8 mouse cellular contexts compared by ENCODE assay signal in genomic region chr5:137584976-137585375, GRCm38 (mm10). TPM values are rescaled to one million over a fixed set of nuclear protein-coding genes. Genes with fewer than 3 reads are reported as not detected.
DNase-seq lines count a peak whose midpoint lies in the region; ATAC-seq and TF ChIP-seq lines count a peak whose summit lies in the region.

No protein-coding gene starts in this region.

- no peak overlapping the region for H3K4me2 ChIP-seq in heart, embryonic 12.5 days

- no peak for TF ChIP-seq POLR2A in heart, adult 2 months (IDR thresholded peaks at IDR 0.05; ENCODE audit: insufficient read depth, low read depth, low read length)
- TF ChIP-seq POLR2A in bone marrow macrophage, adult 2 months (IDR thresholded peaks at IDR 0.05; ENCODE audit: borderline replicate concordance, low read depth, low read length), result no peak

- H3K27ac ChIP-seq in heart, adult 2 months, result no peak overlapping the region
- H3K27ac ChIP-seq in heart, embryonic 12.5 days (ENCODE audit: poor library complexity, severe bottlenecking), result no peak overlapping the region
- no peak overlapping the region for H3K27ac ChIP-seq in bone marrow macrophage, adult 2 months (ENCODE audit: insufficient read depth, low read depth, low read length)

- no peak overlapping the region for H3K9ac ChIP-seq in heart, adult 2 months (ENCODE audit: low read depth, low read length)
- no peak overlapping the region for H3K9ac ChIP-seq in heart, embryonic 12.5 days

- 0 out of 2 replicates have a peak, but pooled peaks cover 3% of the 10 kb centered on the region for H3K27me3 ChIP-seq in heart, adult 2 months (ENCODE audit: control insufficient read depth, insufficient read depth, low read length)
- H3K27me3 ChIP-seq in heart, embryonic 12.5 days (replicated peaks), result peaks cover 36% of the 10 kb centered on the region

- H3K36me3 ChIP-seq in heart, adult 2 months (ENCODE audit: control insufficient read depth, insufficient read depth, low read length), result no peaks in the 10 kb centered on the region
- H3K36me3 ChIP-seq in heart, embryonic 12.5 days, result no peaks in the 10 kb centered on the region

- no peaks in the 10 kb centered on the region for H3K4me1 ChIP-seq in heart, adult 2 months (ENCODE audit: control insufficient read depth, insufficient read depth, low read length)
- peaks cover 11% of the 10 kb centered on the region; the same call in 1 of the 2 replicates for H3K4me1 ChIP-seq in heart, embryonic 12.5 days (replicated peaks)
- no peaks in the 10 kb centered on the region for H3K4me1 ChIP-seq in bone marrow macrophage, adult 2 months (ENCODE audit: control insufficient read depth, insufficient read depth, low read length)

- no peaks in the 10 kb centered on the region for H3K79me2 ChIP-seq in heart, adult 2 months (replicated peaks; ENCODE audit: control insufficient read depth, insufficient read depth, low read length)

- 0 out of 2 replicates have a peak, but pooled peaks cover 6% of the 10 kb centered on the region for H3K9me3 ChIP-seq in heart, embryonic 12.5 days (replicated peaks)

- H3K4me3 ChIP-seq in heart, adult 2 months, result no peak overlapping the region
- no peak overlapping the region for H3K4me3 ChIP-seq in heart, embryonic 12.5 days
- no peak overlapping the region for H3K4me3 ChIP-seq in bone marrow macrophage, adult 2 months (ENCODE audit: insufficient read depth, low read length)

- peak; percentile 90 for TF ChIP-seq CTCF in heart, adult 2 months (IDR thresholded peaks at IDR 0.05)
- TF ChIP-seq CTCF in bone marrow macrophage, adult 2 months (IDR thresholded peaks at IDR 0.05; ENCODE audit: low read depth, low read length), result peak; percentile 80

- intact Hi-C loops in heart, adult 2 months (cut with DNase I), result loop anchor here (1.0 to 5.0 kb wide), 2 partner anchors 67 to 172 kb away; no protein-coding TSS in a partner anchor

- DNase-seq in heart, adult 2 months, result peak; percentile 70 to 71
- peak; percentile 77 for DNase-seq in gastrocnemius, postnatal 10 days
- peak; percentile 56 to 70 for DNase-seq in layer of hippocampus, postnatal 14 days (ENCODE audit: low spot score in 2 of 2)
- peak; percentile 58 to 70 for DNase-seq in natural killer cell, adult 2 months (ENCODE audit: low spot score in 2 of 2)
- DNase-seq in thymus, postnatal 10 days (ENCODE audit: low spot score in 2 of 2), result peak; percentile 51 to 78

- no peak for ATAC-seq in heart, embryonic 12.5 days (ENCODE audit: insufficient number of reproducible peaks, low FRiP score)
- ATAC-seq in CD4-positive, CD25-positive, alpha-beta regulatory T cell, adult 4 months, result peak; percentile 60

- TF ChIP-seq EP300 in heart, adult 2 months (IDR thresholded peaks at IDR 0.05; ENCODE audit: insufficient read depth, low read depth, low read length), result no peak

- WGBS in heart, adult 2 months, result 25% methylated on average over 8 of the region's 8 CpGs
- 27% methylated on average over 8 of the region's 8 CpGs for WGBS in heart, embryonic 12.5 days

RNA-seq across cellular contexts. Expression of gene Tfr2, which starts 15.3 kb away (rescaled TPM):
- total RNA-seq in heart, adult 2 months (2021), result under 1 TPM in 1 of 2 experiments, not detected in 1; 0.09 TPM
- polyA plus RNA-seq in heart, adult 2 months (2012; rRNA removed), result 0.29 and 0.35 TPM in 2 replicates
- 0.51 and 1.9 TPM in 2 replicates for polyA plus RNA-seq in heart, embryonic 12.5 days (2016; fragmentation: Nextera tagmentation; extraction: Ambion mirVana)
- polyA plus RNA-seq in CD4-positive, CD25-positive, alpha-beta regulatory T cell, adult 4 months (2017; shearing (Covaris generic)), result 1 to 10 TPM in 1 of 2 experiments, not detected in 1; 1.6 TPM
- 1.7 TPM in 1 of 2 replicates, not detected in the other for polyA plus RNA-seq in bone marrow macrophage, adult 2 months (2012; ENCODE audit: insufficient read depth, insufficient read length, missing spikeins)
- total RNA-seq in gastrocnemius, postnatal 10 days (2021), result under 1 TPM in 1 of 2 experiments, not detected in 1; 0.56 TPM
- 10 to 100 TPM; 10.9 to 15.5 TPM for total RNA-seq in layer of hippocampus, postnatal 14 days (2021)

RNA-seq across cellular contexts. Expression of gene Mospd3, which starts 15.9 kb away (rescaled TPM):
- 10 to 100 TPM; 10.7 to 16.3 TPM for total RNA-seq in heart, adult 2 months (2021)
- 20.7 and 32.3 TPM in 2 replicates for polyA plus RNA-seq in heart, adult 2 months (2012; rRNA removed)
- polyA plus RNA-seq in heart, embryonic 12.5 days (2016; fragmentation: Nextera tagmentation; extraction: Ambion mirVana), result 18.7 and 18.8 TPM in 2 replicates
- 10 to 100 TPM; 27.3 to 28.8 TPM for polyA plus RNA-seq in CD4-positive, CD25-positive, alpha-beta regulatory T cell, adult 4 months (2017; shearing (Covaris generic))
- 64.0 and 69.9 TPM in 2 replicates for polyA plus RNA-seq in bone marrow macrophage, adult 2 months (2012; ENCODE audit: insufficient read depth, insufficient read length, missing spikeins)
- total RNA-seq in gastrocnemius, postnatal 10 days (2021), result 10 to 100 TPM; 16.5 to 29.5 TPM
- total RNA-seq in layer of hippocampus, postnatal 14 days (2021), result 10 to 100 TPM; 36.7 to 40.0 TPM

RNA-seq across cellular contexts. Expression of gene Pcolce, which starts 28.6 kb away (rescaled TPM):
- 10 to 100 TPM; 35.9 to 50.8 TPM for total RNA-seq in heart, adult 2 months (2021)
- polyA plus RNA-seq in heart, adult 2 months (2012; rRNA removed), result 87.0 and 109 TPM in 2 replicates
- 109 and 118 TPM in 2 replicates for polyA plus RNA-seq in heart, embryonic 12.5 days (2016; fragmentation: Nextera tagmentation; extraction: Ambion mirVana)
- polyA plus RNA-seq in CD4-positive, CD25-positive, alpha-beta regulatory T cell, adult 4 months (2017; shearing (Covaris generic)), result 1 to 10 TPM in 1 of 2 experiments, not detected in 1; 1.4 TPM
- polyA plus RNA-seq in bone marrow macrophage, adult 2 months (2012; ENCODE audit: insufficient read depth, insufficient read length, missing spikeins), result 3.2 and 5.0 TPM in 2 replicates
- total RNA-seq in gastrocnemius, postnatal 10 days (2021), result 100 to 1,000 TPM; 292 to 390 TPM
- total RNA-seq in layer of hippocampus, postnatal 14 days (2021), result 10 to 100 TPM in 1 of 2 experiments, 1 to 10 TPM in 1; 6.9 to 13.6 TPM

RNA-seq across cellular contexts. Expression of gene Actl6b, which starts 31.7 kb away (rescaled TPM):
- total RNA-seq in heart, adult 2 months (2021), result not detected
- polyA plus RNA-seq in heart, adult 2 months (2012; rRNA removed), result 0.32 TPM in 1 of 2 replicates, not detected in the other
- 0.40 TPM in 1 of 2 replicates, not detected in the other for polyA plus RNA-seq in heart, embryonic 12.5 days (2016; fragmentation: Nextera tagmentation; extraction: Ambion mirVana)
- polyA plus RNA-seq in CD4-positive, CD25-positive, alpha-beta regulatory T cell, adult 4 months (2017; shearing (Covaris generic)), result not detected
- polyA plus RNA-seq in bone marrow macrophage, adult 2 months (2012; ENCODE audit: insufficient read depth, insufficient read length, missing spikeins), result not detected in 2 replicates
- total RNA-seq in gastrocnemius, postnatal 10 days (2021), result under 1 TPM in 1 of 2 experiments, not detected in 1; 0.16 TPM
- total RNA-seq in layer of hippocampus, postnatal 14 days (2021), result 100 to 1,000 TPM; 128 to 133 TPM

RNA-seq across cellular contexts. Expression of gene Fbxo24, which starts 43.8 kb away (rescaled TPM):
- under 1 TPM; 0.13 to 0.34 TPM for total RNA-seq in heart, adult 2 months (2021)
- 0.29 and 0.35 TPM in 2 replicates for polyA plus RNA-seq in heart, adult 2 months (2012; rRNA removed)
- polyA plus RNA-seq in heart, embryonic 12.5 days (2016; fragmentation: Nextera tagmentation; extraction: Ambion mirVana), result 0.15 TPM in 1 of 2 replicates, not detected in the other
- under 1 TPM; 0.46 to 0.49 TPM for polyA plus RNA-seq in CD4-positive, CD25-positive, alpha-beta regulatory T cell, adult 4 months (2017; shearing (Covaris generic))
- polyA plus RNA-seq in bone marrow macrophage, adult 2 months (2012; ENCODE audit: insufficient read depth, insufficient read length, missing spikeins), result not detected in 2 replicates
- total RNA-seq in gastrocnemius, postnatal 10 days (2021), result under 1 TPM; 0.33 to 0.70 TPM
- total RNA-seq in layer of hippocampus, postnatal 14 days (2021), result under 1 TPM; 0.17 to 0.37 TPM

Comparison
In these comparisons a context has a peak if more than half of its experiments do, and no peak if none do; other contexts are left out.
1. RNA of gene Pcolce, which starts 28.6 kb away (polyA plus RNA-seq): 87.0 to 109 TPM in heart, adult 2 months and 109 to 118 TPM in heart, embryonic 12.5 days; 3.2 to 5.0 TPM in bone marrow macrophage, adult 2 months and 1.4 TPM in CD4-positive, CD25-positive, alpha-beta regulatory T cell, adult 4 months; every median in the first group is over 10 times any median in the second.
2. Peak in every context shown above with its lines, with median percentiles within 50 percentile points of each other: DNase-seq.